Mouse (Mus musculus): ENCODE measurements around the gene Psmb9. TPM values are rescaled to one million over a fixed set of nuclear protein-coding genes. Genes with fewer than 3 reads are reported as not detected.

The Psmb9 gene
- polyA plus RNA-seq, 1 experiment from 2014 or later = 1.5 TPM

GRCm38 (mm10) chr17:34217216-34217928 lies 29.8 kb upstream of the Psmb9 start:
- Histone ChIP-seq H3K9me3 (no peaks in the 10 kb centered on the region), H3K9ac (replicated peaks) (no peak overlapping the region), H3K27me3 (peaks cover 32% of the 10 kb centered on the region), H3K27ac (no peak overlapping the region), H3K4me3 (replicated peaks) (no peak overlapping the region), H3K4me1 (replicated peaks) (no peaks in the 10 kb centered on the region), H3K4me2 (replicated peaks) (no peak overlapping the region), H3K36me3 (no peaks in the 10 kb centered on the region)
- 89% methylated on average over 8 of the region's 8 CpGs for WGBS
- no peak for ATAC-seq

DNA sequence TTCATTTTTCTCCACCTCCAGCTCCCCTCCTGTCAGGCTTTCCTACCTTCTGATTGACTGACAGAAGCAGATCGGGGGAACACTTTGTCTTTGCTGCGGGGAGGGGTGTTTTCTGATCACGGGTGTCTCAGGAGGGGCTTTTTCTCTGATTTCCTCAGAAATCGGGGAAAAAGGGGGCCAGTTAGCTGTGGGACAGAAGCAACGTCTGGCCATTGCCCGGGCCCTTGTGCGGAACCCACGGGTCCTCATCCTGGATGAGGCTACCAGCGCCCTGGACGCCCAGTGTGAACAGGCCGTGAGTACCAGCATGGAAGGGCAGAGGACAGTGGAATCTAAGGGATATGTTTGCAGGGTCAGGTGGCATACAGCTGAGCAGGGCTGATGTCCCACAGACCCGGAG lies 27.6 kb upstream of the Psmb9 start:
- no peaks in the 10 kb centered on the region for H3K36me3 ChIP-seq
- no peak overlapping the region for H3K9ac ChIP-seq (replicated peaks)
- H3K27me3 ChIP-seq = peaks cover 53% of the 10 kb centered on the region
- ATAC-seq = no peak
- no peak overlapping the region for H3K27ac ChIP-seq
- no peaks in the 10 kb centered on the region for H3K9me3 ChIP-seq
- no peak overlapping the region for H3K4me3 ChIP-seq (replicated peaks)
- H3K4me2 ChIP-seq (replicated peaks) = no peak overlapping the region
- WGBS = 86% methylated on average over 12 of the region's 12 CpGs
- peaks cover 5% of the 10 kb centered on the region; the same call in 1 of the 2 replicates for H3K4me1 ChIP-seq (replicated peaks)

DNA sequence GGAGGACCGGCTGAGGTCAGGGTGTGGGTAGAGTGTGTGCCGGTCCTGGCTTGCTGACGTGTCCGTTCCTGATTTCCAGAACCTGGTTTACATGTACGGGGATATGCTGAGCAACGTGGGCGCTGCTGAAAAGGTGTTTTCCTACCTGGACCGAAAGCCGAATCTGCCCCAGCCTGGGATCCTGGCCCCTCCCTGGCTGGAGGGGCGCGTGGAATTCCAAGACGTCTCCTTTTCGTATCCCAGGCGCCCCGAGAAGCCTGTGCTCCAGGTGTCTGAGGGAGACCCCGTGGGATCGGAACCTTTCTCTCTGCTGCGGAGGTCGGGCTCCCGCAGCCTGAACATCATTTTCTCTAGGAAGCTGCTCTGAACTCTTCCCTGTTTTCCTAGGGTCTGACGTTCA lies 26.4 kb upstream of the Psmb9 start:
- no peak overlapping the region for H3K4me2 ChIP-seq (replicated peaks)
- WGBS = 41% methylated on average over 21 of the region's 21 CpGs
- no peak overlapping the region for H3K27ac ChIP-seq
- no peaks in the 10 kb centered on the region for H3K36me3 ChIP-seq
- no peak overlapping the region for H3K4me3 ChIP-seq (replicated peaks)
- peaks cover 58% of the 10 kb centered on the region for H3K27me3 ChIP-seq
- ATAC-seq = no peak
- H3K9ac ChIP-seq (replicated peaks) = no peak overlapping the region; the same call in 1 of the 2 replicates
- no peaks in the 10 kb centered on the region for H3K9me3 ChIP-seq
- H3K4me1 ChIP-seq (replicated peaks) = peaks cover 5% of the 10 kb centered on the region; the same call in 1 of the 2 replicates

GRCm38 (mm10) chr17:34211746-34212365 lies 24.3 kb upstream of the Psmb9 start:
- no peak overlapping the region for H3K4me2 ChIP-seq (replicated peaks)
- no peak for ATAC-seq
- H3K4me3 ChIP-seq (replicated peaks) = no peak overlapping the region
- H3K9me3 ChIP-seq = no peaks in the 10 kb centered on the region
- H3K4me1 ChIP-seq (replicated peaks) = peaks cover 5% of the 10 kb centered on the region; the same call in 1 of the 2 replicates
- H3K27ac ChIP-seq = no peak overlapping the region
- H3K27me3 ChIP-seq = peaks cover 67% of the 10 kb centered on the region
- 19% methylated on average over 23 of the region's 23 CpGs for WGBS
- H3K36me3 ChIP-seq = no peaks in the 10 kb centered on the region
- H3K9ac ChIP-seq (replicated peaks) = no peak overlapping the region

GRCm38 (mm10) chr17:34210599-34210998 lies 23.0 kb upstream of the Psmb9 start:
- Histone ChIP-seq H3K9ac (replicated peaks) (no peak overlapping the region), H3K4me3 (replicated peaks) (no peak overlapping the region), H3K9me3 (no peaks in the 10 kb centered on the region), H3K27me3 (peaks cover 79% of the 10 kb centered on the region), H3K4me1 (replicated peaks) (peaks cover 5% of the 10 kb centered on the region; the same call in 1 of the 2 replicates), H3K4me2 (replicated peaks) (no peak overlapping the region), H3K36me3 (no peaks in the 10 kb centered on the region), H3K27ac (no peak overlapping the region)
- ATAC-seq = no peak
- 86% methylated on average over 3 of the region's 3 CpGs for WGBS

- 51% methylated on average over 3 of the region's 3 CpGs for WGBS
- Histone ChIP-seq H3K27me3 (peaks cover 80% of the 10 kb centered on the region), H3K4me1 (replicated peaks) (peaks cover 11% of the 10 kb centered on the region), H3K36me3 (no peaks in the 10 kb centered on the region), H3K4me3 (replicated peaks) (no peak overlapping the region), H3K9ac (replicated peaks) (no peak overlapping the region), H3K27ac (no peak overlapping the region), H3K9me3 (no peaks in the 10 kb centered on the region), H3K4me2 (replicated peaks) (no peak overlapping the region)
- no peak for ATAC-seq
These were observed 22.1 kb upstream of the Psmb9 start for GRCm38 (mm10) chr17:34209680-34210079.

DNA sequence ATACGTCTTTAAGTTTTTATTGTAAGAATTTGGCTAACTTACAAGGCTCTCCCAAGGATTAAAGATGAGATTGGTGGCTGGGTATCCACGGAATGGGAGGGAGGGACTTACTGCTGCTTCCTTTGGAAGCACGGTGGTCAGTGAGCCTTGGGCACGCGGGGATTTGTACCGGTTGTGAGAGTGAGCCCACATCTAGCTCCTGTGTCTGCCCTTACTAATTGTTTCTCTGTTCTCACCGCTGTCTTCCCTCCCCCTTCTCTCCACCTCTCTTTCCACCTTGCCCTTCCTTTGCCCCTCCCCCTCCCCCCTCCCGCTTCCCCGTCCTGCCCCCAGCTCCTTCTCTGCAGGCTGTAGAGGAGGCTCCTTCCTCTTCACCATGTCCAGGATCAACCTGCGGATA lies 20.9 kb upstream of the Psmb9 start:
- peaks cover 76% of the 10 kb centered on the region for H3K27me3 ChIP-seq
- no peak for ATAC-seq
- H3K4me3 ChIP-seq (replicated peaks) = no peak overlapping the region
- no peaks in the 10 kb centered on the region for H3K9me3 ChIP-seq
- no peak overlapping the region for H3K4me2 ChIP-seq (replicated peaks)
- H3K27ac ChIP-seq = no peak overlapping the region
- peaks cover 14% of the 10 kb centered on the region for H3K4me1 ChIP-seq (replicated peaks)
- H3K9ac ChIP-seq (replicated peaks) = no peak overlapping the region
- 28% methylated on average over 10 of the region's 10 CpGs for WGBS
- no peaks in the 10 kb centered on the region for H3K36me3 ChIP-seq

- Histone ChIP-seq H3K4me3 (replicated peaks) (no peak overlapping the region), H3K4me1 (replicated peaks) (peaks cover 14% of the 10 kb centered on the region), H3K4me2 (replicated peaks) (no peak overlapping the region), H3K9ac (replicated peaks) (no peak overlapping the region), H3K9me3 (no peaks in the 10 kb centered on the region), H3K27me3 (peaks cover 76% of the 10 kb centered on the region), H3K27ac (no peak overlapping the region), H3K36me3 (no peaks in the 10 kb centered on the region)
- 98% methylated on average over 9 of the region's 9 CpGs for WGBS
- no peak for ATAC-seq
These were observed 20.3 kb upstream of the Psmb9 start for GRCm38 (mm10) chr17:34207866-34208265.

GRCm38 (mm10) chr17:34207456-34207855 lies 19.9 kb upstream of the Psmb9 start:
- Histone ChIP-seq H3K27ac (no peak overlapping the region), H3K4me3 (replicated peaks) (no peak overlapping the region), H3K4me1 (replicated peaks) (peaks cover 14% of the 10 kb centered on the region), H3K4me2 (replicated peaks) (no peak overlapping the region), H3K9me3 (no peaks in the 10 kb centered on the region), H3K27me3 (peaks cover 75% of the 10 kb centered on the region), H3K9ac (replicated peaks) (no peak overlapping the region), H3K36me3 (no peaks in the 10 kb centered on the region)
- 68% methylated on average over 3 of the region's 3 CpGs for WGBS
- no peak for ATAC-seq

DNA sequence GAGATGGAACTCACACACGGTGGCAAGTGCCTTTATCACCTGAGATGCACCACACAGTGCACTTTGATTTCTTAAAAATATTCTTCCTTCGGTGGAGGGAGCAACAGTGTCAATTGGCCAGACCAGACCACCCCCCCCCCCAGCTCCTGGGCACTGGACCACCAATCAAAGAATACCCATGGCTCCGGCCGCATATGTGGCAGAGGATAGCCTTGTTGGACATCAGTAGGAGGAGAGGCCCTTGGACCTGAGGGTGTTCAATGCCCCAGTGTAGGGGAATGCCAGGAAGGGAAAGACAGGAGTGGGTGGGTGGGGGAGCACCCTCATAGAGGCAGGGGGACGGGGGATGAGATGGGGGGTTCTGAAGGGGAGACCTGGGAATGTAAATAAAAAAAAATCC lies 19.2 kb upstream of the Psmb9 start:
- no peaks in the 10 kb centered on the region for H3K9me3 ChIP-seq
- H3K9ac ChIP-seq (replicated peaks) = no peak overlapping the region
- peaks cover 10% of the 10 kb centered on the region for H3K4me1 ChIP-seq (replicated peaks)
- no peak overlapping the region for H3K4me3 ChIP-seq (replicated peaks)
- no peak overlapping the region for H3K27ac ChIP-seq
- peaks cover 67% of the 10 kb centered on the region for H3K27me3 ChIP-seq
- H3K4me2 ChIP-seq (replicated peaks) = no peak overlapping the region
- no peak for ATAC-seq
- 84% methylated on average over 5 of the region's 5 CpGs for WGBS
- H3K36me3 ChIP-seq = no peaks in the 10 kb centered on the region

DNA sequence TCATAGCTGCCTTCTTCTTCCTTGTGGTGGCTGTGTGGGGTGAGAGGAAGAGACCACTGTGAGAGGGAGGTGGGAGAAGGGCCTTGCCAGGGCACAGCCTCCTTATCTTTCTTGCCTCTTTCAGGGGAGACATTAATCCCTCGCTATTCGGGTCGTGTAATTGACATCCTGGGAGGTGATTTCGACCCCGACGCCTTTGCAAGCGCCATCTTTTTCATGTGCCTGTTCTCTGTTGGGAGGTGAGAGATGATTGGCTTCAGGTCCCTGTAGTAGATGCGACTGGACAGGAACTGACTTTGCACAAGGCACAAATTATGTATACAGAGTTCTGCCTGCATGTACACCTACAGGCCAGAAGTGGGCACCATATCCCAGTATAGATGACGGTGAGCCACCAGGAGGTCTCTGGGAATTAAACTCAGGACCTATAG lies 18.2 kb upstream of the Psmb9 start:
- no peak overlapping the region for H3K27ac ChIP-seq
- H3K9ac ChIP-seq (replicated peaks) = no peak overlapping the region
- peaks cover 9% of the 10 kb centered on the region for H3K4me1 ChIP-seq (replicated peaks)
- no peaks in the 10 kb centered on the region for H3K9me3 ChIP-seq
- peaks cover 66% of the 10 kb centered on the region for H3K27me3 ChIP-seq
- no peak overlapping the region for H3K4me2 ChIP-seq (replicated peaks)
- no peaks in the 10 kb centered on the region for H3K36me3 ChIP-seq
- H3K4me3 ChIP-seq (replicated peaks) = no peak overlapping the region
- no peak for ATAC-seq
- WGBS = 17% methylated on average over 9 of the region's 9 CpGs

DNA sequence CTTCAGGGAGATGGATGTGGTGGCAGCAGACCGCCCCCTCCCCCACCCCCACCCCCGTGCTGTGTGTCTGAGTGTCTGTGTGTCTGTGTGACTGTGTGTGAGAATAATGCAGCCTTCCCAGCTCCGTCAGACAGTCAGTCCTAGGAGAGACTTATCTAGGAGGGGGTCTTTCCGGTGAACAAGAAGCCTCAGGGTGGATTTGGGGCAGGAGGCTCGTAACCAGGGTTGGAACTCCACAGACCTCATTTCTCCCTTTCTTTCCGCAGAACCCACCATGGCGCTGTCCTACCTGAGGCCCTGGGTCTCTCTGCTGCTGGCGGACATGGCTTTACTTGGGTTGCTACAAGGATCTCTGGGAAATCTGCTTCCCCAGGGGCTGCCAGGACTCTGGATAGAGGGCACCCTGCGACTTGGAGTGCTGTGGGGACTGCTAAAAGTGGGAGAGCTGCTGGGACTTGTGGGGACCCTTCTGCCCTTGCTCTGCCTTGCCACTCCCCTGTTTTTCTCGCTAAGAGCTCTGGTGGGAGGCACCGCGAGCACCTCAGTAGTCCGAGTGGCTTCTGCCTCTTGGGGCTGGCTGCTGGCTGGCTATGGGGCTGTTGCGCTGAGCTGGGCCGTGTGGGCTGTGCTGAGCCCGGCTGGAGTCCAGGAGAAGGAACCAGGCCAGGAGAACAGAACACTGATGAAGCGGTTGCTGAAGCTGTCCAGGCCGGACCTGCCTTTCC lies 17.6 kb upstream of the Psmb9 start:
- H3K9ac ChIP-seq (replicated peaks) = peak overlapping the region; percentile 61
- no peaks in the 10 kb centered on the region for H3K36me3 ChIP-seq
- no peaks in the 10 kb centered on the region for H3K9me3 ChIP-seq
- WGBS = 9% methylated on average over 18 of the region's 18 CpGs
- H3K4me2 ChIP-seq (replicated peaks) = peak overlapping the region; percentile 79
- H3K27ac ChIP-seq = no peak overlapping the region
- 0 out of 2 replicates have a peak, but pooled peaks have one; percentile 8 for ATAC-seq
- H3K4me3 ChIP-seq (replicated peaks) = peak overlapping the region; percentile 53
- peaks cover 66% of the 10 kb centered on the region for H3K27me3 ChIP-seq
- H3K4me1 ChIP-seq (replicated peaks) = peaks cover 9% of the 10 kb centered on the region

Measured in midbrain, embryonic 13.5 days (tissue).